Mouse (Mus musculus) embryonic facial prominence, embryonic 15.5 days (tissue): ENCODE data around the gene Plch2. TPM values are rescaled to one million over a fixed set of nuclear protein-coding genes. Genes with fewer than 3 reads are reported as not detected.
"Not testable (repeated sequence)": the region's sequence is repeated elsewhere in the genome, so short reads cannot be mapped to it uniquely, and the experiment has no call there.

Experiments used
- ATAC-seq: fragments of 200-750 bp; cut with Nextera tagmentation; 2 replicates; pipeline ENCODE4 v1.8.0; 2017; ENCODE audit warnings: low read depth, moderate TSS enrichment; ENCODE audit not compliant: insufficient number of reproducible peaks, low FRiP score, low TSS enrichment
- H3K27ac ChIP-seq: fragments of 300-500 bp; sonication (generic); replicated peaks from 2 replicates; pipeline ENCODE4 v1.5.1; 2015; ENCODE audit warnings: mild to moderate bottlenecking, inconsistent platforms
- H3K27me3 ChIP-seq: fragments of 300-500 bp; sonication (generic); 2 replicates; pipeline ENCODE4 v1.6.1; 2015; ENCODE audit warnings: inconsistent platforms
- H3K36me3 ChIP-seq: fragments of 300-500 bp; sonication (generic); 2 replicates; pipeline ENCODE4 v1.6.1; 2015; ENCODE audit warnings: mild to moderate bottlenecking, inconsistent platforms
- H3K4me1 ChIP-seq: fragments of 300-500 bp; sonication (generic); 2 replicates; pipeline ENCODE4 v1.6.1; 2015; ENCODE audit warnings: inconsistent platforms
- H3K4me2 ChIP-seq: fragments of 300-500 bp; sonication (generic); replicated peaks from 2 replicates; pipeline ENCODE4 v1.6.1; 2015; ENCODE audit warnings: mild to moderate bottlenecking, inconsistent platforms
- H3K4me3 ChIP-seq: fragments of 300-500 bp; sonication (generic); replicated peaks from 2 replicates; pipeline ENCODE4 v1.5.1; 2015; ENCODE audit warnings: mild to moderate bottlenecking, inconsistent platforms
- H3K9ac ChIP-seq: fragments of 300-500 bp; sonication (generic); 2 replicates; pipeline ENCODE4 v1.6.1; 2015; ENCODE audit warnings: inconsistent platforms
- H3K9me3 ChIP-seq: fragments of 300-500 bp; sonication (generic); replicated peaks from 2 replicates; pipeline ENCODE4 v1.6.1; 2016; ENCODE audit warnings: inconsistent platforms
- WGBS: fragments of 180-500 bp; shearing (Covaris S2); methylation state at CpG from one replicate; pipeline ENCODE4 v1.1.7; 2015; 5-methylcytosine and 5-hydroxymethylcytosine counted together
- polyA plus RNA-seq: library from polyadenylated mRNA; unstranded; fragments of >200 nt; fragmentation: Nextera tagmentation; extraction: Ambion mirVana; gene quantifications from 2 replicates; pipeline ENCODE4 v1.2.1, GENCODE M21; 2015

Gene Plch2
- polyA plus RNA-seq, 1 experiment from 2014 or later: 22.4 TPM

GRCm38 (mm10) chr4:155089241-155089640 lies 32.7 kb upstream of the Plch2 start:
- Histone ChIP-seq H3K27me3 (no peaks in the 10 kb centered on the region), H3K4me1 (peaks cover 24% of the 10 kb centered on the region), H3K27ac (no peak overlapping the region), H3K4me3 (no peak overlapping the region), H3K4me2 (no peak overlapping the region), H3K9ac (no peak overlapping the region), H3K36me3 (no peaks in the 10 kb centered on the region; the same call in 1 of the 2 replicates), H3K9me3 (no peaks in the 10 kb centered on the region)
- no peak for ATAC-seq
- 86% methylated on average over 5 of the region's 5 CpGs for WGBS

GRCm38 (mm10) chr4:155086108-155087024 lies 29.8 kb upstream of the Plch2 start, which contains the start of the genes Rer1 and Morn1:
Gene Rer1 (minus strand): TSS chr4:155086382.
Gene Morn1 (plus strand): TSS chr4:155086577.
- WGBS: under 1% methylated on average over 79 of the region's 85 CpGs
- H3K36me3 ChIP-seq: peaks cover 15% of the 10 kb centered on the region

GRCm38 (mm10) chr4:155085206-155086107 lies 28.9 kb upstream of the Plch2 start:
- Histone ChIP-seq H3K9me3 (no peaks in the 10 kb centered on the region), H3K9ac (peak overlapping the region; percentile 93), H3K27me3 (no peaks in the 10 kb centered on the region), H3K4me1 (peaks cover 32% of the 10 kb centered on the region), H3K4me3 (peak overlapping the region; percentile 98), H3K36me3 (peaks cover 21% of the 10 kb centered on the region), H3K4me2 (peak overlapping the region; percentile 83), H3K27ac (peak overlapping the region; percentile 96)
- no peak for ATAC-seq
- 5% methylated on average over 35 of the region's 35 CpGs for WGBS

More at GRCm38 (mm10) chr4:155086108-155087024, 29.8 kb upstream of the Plch2 start, which contains the start of the genes Rer1 and Morn1:
- no peaks in the 10 kb centered on the region for H3K9me3 ChIP-seq
- H3K4me1 ChIP-seq: peaks cover 32% of the 10 kb centered on the region
- ATAC-seq: peak; percentile 98
- peak within 1 kb of the TSS; percentile 93 for H3K9ac ChIP-seq
- H3K27me3 ChIP-seq: no peaks in the 10 kb centered on the region
- H3K27ac ChIP-seq: peak within 1 kb of the TSS; percentile 96
- H3K4me2 ChIP-seq: peak within 1 kb of the TSS; percentile 83
- H3K4me3 ChIP-seq: peak within 1 kb of the TSS; percentile 98

DNA sequence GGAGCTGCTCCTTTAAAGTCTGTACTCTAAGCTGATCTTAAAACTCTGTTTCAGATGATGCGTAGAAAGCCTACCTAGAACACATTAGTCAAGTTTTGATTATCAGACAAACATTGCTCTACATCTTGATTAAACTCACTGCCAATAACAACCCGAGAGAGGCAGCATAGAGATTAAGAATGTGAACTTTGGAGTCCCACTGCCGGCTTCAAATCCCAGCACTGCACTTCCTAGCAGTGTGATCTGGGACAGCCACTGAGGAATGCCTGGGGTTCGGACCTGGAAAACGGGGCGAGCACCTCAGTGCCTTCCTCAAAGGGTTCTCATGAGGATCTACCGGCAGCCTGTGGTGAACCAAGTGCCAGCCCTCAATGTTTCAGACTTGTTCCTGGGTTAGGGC lies 27.8 kb upstream of the Plch2 start:
- H3K4me3 ChIP-seq: no peak overlapping the region; the same call in 1 of the 2 replicates
- ATAC-seq: no peak

GRCm38 (mm10) chr4:155083553-155083952 lies 27.0 kb upstream of the Plch2 start:
- no peak overlapping the region for H3K9ac ChIP-seq
- 87% methylated on average over 4 of the region's 4 CpGs for WGBS
- no peak overlapping the region for H3K27ac ChIP-seq
- no peak overlapping the region for H3K4me2 ChIP-seq
- H3K36me3 ChIP-seq: peaks cover 38% of the 10 kb centered on the region
- no peaks in the 10 kb centered on the region for H3K27me3 ChIP-seq
- peaks cover 32% of the 10 kb centered on the region for H3K4me1 ChIP-seq
- no peaks in the 10 kb centered on the region for H3K9me3 ChIP-seq
- no peak overlapping the region for H3K4me3 ChIP-seq
- ATAC-seq: no peak

More for the DNA sequence above, 27.8 kb upstream of the Plch2 start:
- Histone ChIP-seq H3K9ac (no peak overlapping the region), H3K27me3 (no peaks in the 10 kb centered on the region), H3K4me2 (peak overlapping the region; percentile 83), H3K4me1 (peaks cover 32% of the 10 kb centered on the region), H3K27ac (no peak overlapping the region), H3K9me3 (no peaks in the 10 kb centered on the region), H3K36me3 (peaks cover 32% of the 10 kb centered on the region)
- WGBS: 88% methylated on average over 7 of the region's 7 CpGs

DNA sequence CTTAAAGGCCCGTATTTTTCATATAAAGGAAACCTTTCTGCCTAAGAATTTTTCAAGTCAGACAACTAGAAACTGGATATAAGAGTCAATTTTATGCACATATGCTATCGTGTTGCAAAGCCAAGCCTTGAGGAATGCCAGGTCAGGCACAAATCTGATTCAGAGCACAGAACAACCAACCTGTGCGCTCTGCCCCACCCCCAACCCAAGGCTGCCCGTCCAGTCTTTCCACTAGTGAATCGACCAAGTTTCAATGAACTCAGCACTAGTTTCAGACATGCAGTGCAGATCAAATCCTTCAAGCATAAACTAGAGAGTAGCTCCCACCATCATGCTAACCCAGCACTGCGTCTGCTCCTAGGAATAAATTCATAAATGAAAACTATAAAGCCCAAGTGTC lies 23.1 kb upstream of the Plch2 start:
- no peak for ATAC-seq
- Histone ChIP-seq H3K4me1 (peaks cover 16% of the 10 kb centered on the region), H3K4me2 (no peak overlapping the region), H3K9me3 (no peaks in the 10 kb centered on the region), H3K27ac (no peak overlapping the region), H3K36me3 (peaks cover 65% of the 10 kb centered on the region), H3K9ac (no peak overlapping the region), H3K4me3 (no peak overlapping the region), H3K27me3 (no peaks in the 10 kb centered on the region)
- WGBS: 70% methylated on average over 6 of the region's 6 CpGs

GRCm38 (mm10) chr4:155078808-155079207 lies 22.2 kb upstream of the Plch2 start:
- peaks cover 73% of the 10 kb centered on the region for H3K36me3 ChIP-seq
- H3K27ac ChIP-seq, H3K4me1 ChIP-seq, H3K4me2 ChIP-seq, ATAC-seq, H3K27me3 ChIP-seq, H3K9ac ChIP-seq, H3K4me3 ChIP-seq, H3K9me3 ChIP-seq: not testable (repeated sequence)
- WGBS: 87% methylated on average over 10 of the region's 10 CpGs

DNA sequence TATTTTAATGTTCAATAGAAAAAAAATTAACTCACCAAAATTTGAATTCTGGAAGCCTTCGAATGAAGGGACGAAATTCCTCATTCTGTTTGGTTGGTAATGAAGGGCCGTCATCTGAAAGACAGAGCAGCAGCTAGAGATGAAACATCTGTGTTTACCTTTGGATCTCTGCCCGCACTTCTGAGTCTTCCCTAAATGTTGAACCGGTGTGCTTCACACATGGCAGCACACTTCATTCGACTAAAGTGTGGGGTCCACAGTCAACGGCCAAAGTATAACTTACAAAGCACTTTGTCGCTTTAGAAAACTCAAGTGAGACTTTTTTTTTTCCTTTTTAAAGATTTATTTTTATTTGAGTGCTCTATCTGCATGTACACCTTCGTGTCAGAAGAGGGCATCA lies 20.1 kb upstream of the Plch2 start:
- no peak overlapping the region for H3K9ac ChIP-seq
- ATAC-seq: no peak
- 77% methylated on average over 9 of the region's 9 CpGs for WGBS
- H3K27ac ChIP-seq: no peak overlapping the region
- H3K27me3 ChIP-seq: no peaks in the 10 kb centered on the region
- no peaks in the 10 kb centered on the region for H3K9me3 ChIP-seq
- H3K4me1 ChIP-seq: no peaks in the 10 kb centered on the region
- H3K36me3 ChIP-seq: peaks cover 81% of the 10 kb centered on the region
- H3K4me2 ChIP-seq: no peak overlapping the region
- no peak overlapping the region for H3K4me3 ChIP-seq

DNA sequence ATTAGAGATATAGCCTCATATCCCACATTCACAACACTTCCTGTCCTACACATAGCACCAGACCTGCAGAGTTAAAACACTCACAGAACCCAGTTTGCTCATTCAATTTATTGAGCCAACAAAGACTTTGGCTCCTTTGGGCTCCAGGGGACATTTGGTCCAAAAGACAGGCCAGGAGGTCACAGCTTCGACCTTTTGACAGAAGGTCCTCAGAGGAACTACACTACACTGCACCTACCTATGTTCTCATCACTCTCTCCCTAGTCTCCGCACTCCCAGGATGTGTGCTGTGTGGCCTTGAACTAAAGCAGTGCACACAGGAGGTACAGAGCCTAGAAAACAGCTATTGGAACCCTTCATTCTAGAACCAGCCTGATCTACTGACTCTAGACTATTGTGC lies 19.2 kb upstream of the Plch2 start:
- no peaks in the 10 kb centered on the region for H3K4me1 ChIP-seq

DNA sequence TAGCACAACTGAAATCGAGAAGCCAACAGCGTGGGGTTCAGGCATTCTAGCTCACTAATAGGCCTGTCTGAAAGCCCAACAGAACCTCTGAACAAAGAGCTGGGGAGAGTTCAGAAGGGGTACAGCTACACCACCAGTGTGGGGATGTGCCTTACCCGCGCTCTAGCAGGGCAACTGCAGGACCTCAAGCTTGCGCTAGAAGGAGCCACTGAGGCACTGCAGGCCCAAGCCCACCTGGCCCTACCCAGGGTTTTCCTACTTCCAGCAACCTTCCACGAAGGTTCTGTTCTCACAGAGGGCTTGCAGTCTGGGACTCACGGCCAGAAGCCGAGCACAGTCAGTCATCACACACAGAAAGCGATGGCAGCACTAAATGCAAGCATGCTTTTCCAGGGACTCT lies 18.6 kb upstream of the Plch2 start:
- 88% methylated on average over 9 of the region's 9 CpGs for WGBS
- no peaks in the 10 kb centered on the region for H3K4me1 ChIP-seq
- no peak overlapping the region for H3K4me3 ChIP-seq
- ATAC-seq: no peak
- peaks cover 84% of the 10 kb centered on the region for H3K36me3 ChIP-seq
- H3K4me2 ChIP-seq: no peak overlapping the region
- H3K9ac ChIP-seq: no peak overlapping the region
- H3K9me3 ChIP-seq: no peaks in the 10 kb centered on the region
- no peak overlapping the region for H3K27ac ChIP-seq
- no peaks in the 10 kb centered on the region for H3K27me3 ChIP-seq

More for the DNA sequence above, 19.2 kb upstream of the Plch2 start:
- no peaks in the 10 kb centered on the region for H3K9me3 ChIP-seq
- no peaks in the 10 kb centered on the region for H3K27me3 ChIP-seq
- peaks cover 83% of the 10 kb centered on the region for H3K36me3 ChIP-seq
- H3K4me2 ChIP-seq: no peak overlapping the region
- ATAC-seq: no peak
- WGBS: 89% methylated on average over 2 of the region's 2 CpGs
- H3K9ac ChIP-seq: no peak overlapping the region
- H3K27ac ChIP-seq: no peak overlapping the region
- H3K4me3 ChIP-seq: no peak overlapping the region

DNA sequence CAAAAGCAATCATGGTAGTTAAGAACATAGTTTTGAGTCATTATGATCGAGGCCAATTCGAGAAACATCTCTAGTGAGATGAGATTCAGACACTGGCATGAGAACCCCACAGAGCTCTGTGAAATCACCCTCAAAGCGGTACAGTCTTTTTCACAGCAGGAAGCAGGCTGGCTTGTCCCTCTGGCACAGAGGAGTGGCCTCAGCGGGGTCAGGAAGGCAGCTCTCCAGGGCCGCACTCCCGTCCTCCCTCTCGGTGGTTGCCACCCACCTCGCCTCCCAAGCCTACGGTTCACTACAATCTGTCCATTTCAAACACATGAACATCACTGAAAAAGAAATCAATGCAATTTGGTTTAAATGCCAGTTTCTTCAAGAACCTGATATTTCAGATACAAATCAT lies 17.8 kb upstream of the Plch2 start:
- no peaks in the 10 kb centered on the region for H3K27me3 ChIP-seq
- H3K9me3 ChIP-seq: no peaks in the 10 kb centered on the region
- ATAC-seq: no peak
- H3K4me3 ChIP-seq: no peak overlapping the region
- peaks cover 84% of the 10 kb centered on the region for H3K36me3 ChIP-seq
- H3K4me2 ChIP-seq: no peak overlapping the region
- WGBS: 76% methylated on average over 9 of the region's 9 CpGs
- peaks cover 1% of the 10 kb centered on the region; the same call in 1 of the 2 replicates for H3K4me1 ChIP-seq
- H3K27ac ChIP-seq: no peak overlapping the region
- H3K9ac ChIP-seq: no peak overlapping the region
